Mouse (Mus musculus): ENCODE results near the gene Ifit2. TPM values are rescaled to one million over a fixed set of nuclear protein-coding genes. Genes with fewer than 3 reads are reported as not detected.

The Ifit2 gene
- polyA plus RNA-seq (2017; shearing (Covaris generic)): 43.5 TPM

GRCm38 (mm10) chr19:34550534-34551223 lies at the start of gene Ifit2:
Ifit2 (plus strand) TSS chr19:34550694.

GRCm38 (mm10) chr19:34526941-34527682 lies 23.4 kb upstream of the Ifit2 start, which contains the start of gene Lipa:
Lipa (minus strand) TSS chr19:34527474.

GRCm38 (mm10) chr19:34583126-34583766 lies 32.8 kb downstream of the Ifit2 start, which contains the start of gene Ifit3:
Ifit3 (plus strand) TSS chr19:34583531.

GRCm38 (mm10) chr19:34601888-34602287 lies 51.4 kb downstream of the Ifit2 start, which contains the start of gene Ifit1bl1:
Ifit1bl1 (minus strand) TSS chr19:34601956.

GRCm38 (mm10) chr19:34607237-34608051 lies 57.0 kb downstream of the Ifit2 start, which contains the start of gene Ifit3b:
Ifit3b (plus strand) TSS chr19:34607970.

Other genes starting within 250 kb of the Ifit2 start
- not detected for gene Ch25h, start 75.5 kb upstream of the Ifit2 start, polyA plus RNA-seq (2017; shearing (Covaris generic))
- 116 TPM for gene Lipa, start 23.2 kb upstream of the Ifit2 start, polyA plus RNA-seq (2017; shearing (Covaris generic))
- gene Ifit3, start 32.8 kb downstream of the Ifit2 start, polyA plus RNA-seq (2017; shearing (Covaris generic)): 51.8 TPM
- gene Ifit1bl1, start 51.3 kb downstream of the Ifit2 start, polyA plus RNA-seq (2017; shearing (Covaris generic)): 109 TPM
- 8.1 TPM for gene Ifit3b, start 57.3 kb downstream of the Ifit2 start, polyA plus RNA-seq (2017; shearing (Covaris generic))
- 2.2 TPM for gene Ifit1bl2, start 90.0 kb downstream of the Ifit2 start, polyA plus RNA-seq (2017; shearing (Covaris generic))
- gene Ifit1, start 90.2 kb downstream of the Ifit2 start, polyA plus RNA-seq (2017; shearing (Covaris generic)): 57.9 TPM
- gene Slc16a12, start 196.6 kb downstream of the Ifit2 start, polyA plus RNA-seq (2017; shearing (Covaris generic)): not detected

All from CD4-positive, CD25-positive, alpha-beta regulatory T cell, adult 9 weeks (primary cell).